Mouse (Mus musculus): Measurements from ENCODE around the gene Gzme.

DNA sequence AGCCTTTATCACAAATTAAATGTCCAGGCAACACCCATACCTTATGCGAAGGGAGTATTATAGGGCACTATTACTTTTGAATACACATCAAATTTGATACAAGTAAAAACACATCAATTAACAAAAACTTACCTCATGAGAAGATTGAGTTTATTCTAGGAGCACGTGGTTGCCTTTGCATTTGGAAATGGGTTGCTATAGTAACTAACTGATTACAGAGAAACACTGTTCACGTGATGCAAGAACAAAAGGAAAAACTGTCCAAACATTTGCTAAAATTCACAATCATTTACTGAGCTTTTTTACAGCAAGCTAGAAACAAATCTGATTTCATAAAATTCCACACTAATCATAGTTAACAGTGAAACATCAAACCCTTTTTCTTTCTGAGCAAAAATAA, 17.0 kb downstream of the Gzme start:
- TF ChIP-seq GATA1 (IDR thresholded peaks at IDR 0.05; ENCODE audit: borderline replicate concordance, low read length) (no peak), FLI1 (IDR thresholded peaks at IDR 0.05; ENCODE audit: low read length) (no peak)

Data from megakaryocyte, embryonic 14.5 days (primary cell).